Mouse (Mus musculus) stomach, postnatal 0 days (tissue): ENCODE data around the gene Lrp6.

Experiments used
- CTCF ChIP-seq: IDR thresholded peaks from 2 replicates; pipeline ENCODE4 v1.5.1; 2016; ENCODE audit warnings: antibody characterized with exemption, low read depth, mild to moderate bottlenecking, moderate library complexity
- EP300 ChIP-seq: optimal IDR thresholded peaks from 2 replicates; pipeline ENCODE3; 2016; ENCODE audit warnings: antibody characterized with exemption

DNA sequence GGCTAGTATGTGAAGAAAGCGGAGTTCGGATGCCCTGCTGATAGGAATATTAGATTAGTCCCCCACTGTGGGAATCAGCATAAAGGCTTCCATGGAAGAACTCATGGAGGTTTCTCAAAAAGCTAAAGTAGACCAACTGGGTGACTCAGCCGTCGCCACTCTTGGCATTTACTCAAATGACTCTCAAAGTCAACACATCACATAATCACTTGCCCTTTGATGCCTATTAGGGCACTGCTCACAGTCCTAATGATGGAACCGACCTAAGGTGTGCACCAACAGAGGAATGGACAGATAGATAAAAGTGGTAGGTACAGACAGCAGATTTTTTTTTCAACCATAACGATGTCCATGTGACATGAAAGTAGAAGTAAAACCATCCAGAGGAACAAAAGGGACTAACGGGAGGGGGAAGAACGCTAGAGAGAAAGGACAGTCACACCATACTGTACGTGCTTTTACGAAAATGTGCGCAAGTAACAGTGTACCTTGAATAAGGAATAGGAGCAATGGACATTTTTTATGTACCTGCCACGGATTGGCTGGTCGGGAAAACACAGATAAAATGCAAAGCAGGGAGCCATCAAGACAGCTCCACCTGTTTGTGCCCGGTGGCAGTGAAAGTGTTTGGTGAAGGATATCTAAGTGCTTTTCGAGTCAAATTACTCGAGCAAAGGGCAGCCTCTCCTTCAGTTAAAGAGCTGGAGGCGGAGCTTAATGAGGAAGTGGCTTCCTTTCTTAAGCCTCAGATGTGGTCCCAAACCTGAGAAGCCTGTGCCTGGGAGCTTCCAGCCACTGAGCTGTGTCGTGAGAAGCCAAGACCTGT, 152.8 kb downstream of the Lrp6 start:
- peak; percentile 46 for TF ChIP-seq CTCF
- no peak for TF ChIP-seq EP300
